Mouse (Mus musculus): ENCODE data around the gene Nfatc2ip.
"Not testable (repeated sequence)": the region's sequence is repeated elsewhere in the genome, so short reads cannot be mapped to it uniquely, and the experiment has no call there.

Nfatc2ip gene

GRCm38 (mm10) chr7:126408686-126409085, 12.1 kb upstream of the Nfatc2ip start:
- DNase-seq (ENCODE audit: low spot score) = no peak

DNA sequence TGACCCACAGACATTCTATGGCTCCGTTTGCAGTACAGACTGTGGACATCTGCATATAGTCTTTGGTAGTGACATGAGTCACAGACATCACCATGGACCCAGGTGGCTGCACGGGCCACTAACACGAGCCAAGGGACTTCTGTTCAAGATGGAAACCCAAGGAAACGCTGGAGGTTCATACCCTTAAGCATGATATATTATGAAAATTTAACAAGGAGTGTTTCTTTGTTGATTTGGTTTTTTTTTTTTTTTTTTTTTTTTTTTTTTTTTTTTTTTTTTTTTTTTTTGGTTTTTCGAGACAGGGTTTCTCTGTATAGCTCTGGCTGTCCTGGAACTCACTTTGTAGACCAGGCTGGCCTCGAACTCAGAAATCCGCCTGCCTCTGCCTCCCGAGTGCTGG, 6.0 kb upstream of the Nfatc2ip start:
- DNase-seq (ENCODE audit: low spot score) = not testable (repeated sequence)

DNA sequence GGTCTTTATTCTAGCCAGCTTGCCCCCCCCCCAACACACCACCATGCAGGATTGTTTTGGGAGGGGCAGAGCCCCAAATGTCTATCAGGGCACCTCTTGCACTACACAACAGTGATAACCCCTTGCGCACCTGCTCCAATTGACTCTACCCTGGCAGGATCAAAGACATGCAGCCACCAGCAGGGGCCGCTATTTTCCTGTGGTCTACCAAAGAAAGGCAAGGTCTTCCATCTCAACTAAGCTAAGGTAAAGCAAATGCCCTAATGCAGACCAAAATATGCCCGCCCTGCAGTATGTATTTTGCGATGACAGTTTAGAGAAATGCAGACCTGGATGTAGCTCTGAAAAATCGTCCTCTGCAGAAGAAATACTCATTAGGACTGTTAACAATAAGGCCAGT, 3.0 kb upstream of the Nfatc2ip start:
- peak; percentile 70 for DNase-seq (ENCODE audit: low spot score)

DNA sequence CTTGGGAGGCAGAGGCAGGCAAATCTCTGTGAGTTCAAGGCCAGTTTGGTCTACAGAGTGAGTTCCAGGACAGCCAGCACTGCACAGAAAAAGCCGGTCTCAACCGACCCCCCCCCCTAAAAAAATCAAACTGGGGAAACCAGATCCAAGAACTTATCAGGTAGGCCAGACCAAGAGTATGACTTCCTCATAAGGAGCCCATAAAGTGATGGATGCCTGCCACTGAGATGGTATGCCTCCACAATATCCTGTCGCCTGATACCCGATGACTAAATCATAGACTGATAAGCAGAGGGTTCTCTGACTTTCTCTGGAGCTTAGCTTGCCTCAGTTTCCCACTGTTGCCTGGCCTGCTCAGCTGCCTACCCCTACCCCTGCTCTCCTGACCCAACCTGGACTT, 1.3 kb upstream of the Nfatc2ip start:
- DNase-seq (ENCODE audit: low spot score) = no peak

GRCm38 (mm10) chr7:126397221-126397620, 684 bp upstream of the Nfatc2ip start:
- DNase-seq (ENCODE audit: low spot score) = no peak

DNA sequence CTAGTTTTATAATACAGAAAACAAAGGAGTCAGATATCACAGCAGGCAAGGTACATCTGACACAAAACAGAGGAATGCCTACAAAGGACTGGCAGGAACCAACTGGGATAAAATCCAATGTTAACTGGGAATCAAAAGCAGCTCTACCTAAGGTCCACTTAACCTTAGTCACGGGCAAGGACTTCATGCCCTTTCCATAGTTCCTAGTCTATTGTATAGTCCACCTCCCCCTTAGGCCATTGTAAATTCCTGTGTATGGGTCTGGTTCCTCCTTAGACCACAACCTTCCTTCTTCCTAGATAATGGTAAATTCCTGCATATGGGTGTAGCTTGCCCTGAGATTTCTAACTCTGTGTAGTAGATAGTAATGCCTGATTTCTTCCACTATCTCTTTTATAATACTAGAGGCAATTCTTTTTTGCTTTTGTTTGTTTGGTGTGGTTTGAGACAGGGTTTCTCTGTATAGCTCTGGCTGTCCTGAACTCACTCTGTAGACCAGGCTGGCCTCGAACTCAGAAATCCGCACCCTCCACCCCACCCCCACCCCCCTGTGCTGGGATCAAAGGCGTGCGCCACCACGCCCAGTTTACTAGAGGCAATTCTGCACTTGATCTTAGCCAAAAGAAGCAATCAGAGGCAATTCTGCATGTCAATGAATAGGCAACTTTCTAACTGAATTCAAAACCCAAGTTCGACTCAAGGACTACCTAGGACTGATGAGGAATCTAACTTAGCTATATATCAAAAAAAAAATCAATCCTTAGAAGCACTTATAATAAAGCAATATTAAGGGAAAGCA, 4.3 kb downstream of the Nfatc2ip start:
- DNase-seq (ENCODE audit: low spot score) = not testable (repeated sequence)

DNA sequence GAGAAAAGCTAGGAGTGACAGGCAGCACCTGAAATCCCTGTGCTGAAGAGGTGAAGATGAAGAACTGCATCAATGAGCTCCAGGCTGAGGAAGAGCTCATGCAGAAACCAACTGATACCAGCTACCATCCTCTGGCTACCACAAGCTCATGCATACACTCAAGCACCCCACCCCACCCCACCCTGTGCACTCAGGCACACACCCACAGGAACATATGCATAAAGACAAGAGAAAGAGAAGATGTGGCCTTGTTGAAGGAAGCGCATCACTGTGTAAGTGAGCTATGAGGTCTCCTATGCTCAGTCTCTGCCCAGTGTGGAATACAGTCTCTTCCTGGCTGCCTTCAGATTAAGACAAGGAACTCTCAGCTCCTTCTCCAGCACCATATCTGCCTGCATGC, 8.4 kb downstream of the Nfatc2ip start:
- no peak for DNase-seq (ENCODE audit: low spot score)

DNA sequence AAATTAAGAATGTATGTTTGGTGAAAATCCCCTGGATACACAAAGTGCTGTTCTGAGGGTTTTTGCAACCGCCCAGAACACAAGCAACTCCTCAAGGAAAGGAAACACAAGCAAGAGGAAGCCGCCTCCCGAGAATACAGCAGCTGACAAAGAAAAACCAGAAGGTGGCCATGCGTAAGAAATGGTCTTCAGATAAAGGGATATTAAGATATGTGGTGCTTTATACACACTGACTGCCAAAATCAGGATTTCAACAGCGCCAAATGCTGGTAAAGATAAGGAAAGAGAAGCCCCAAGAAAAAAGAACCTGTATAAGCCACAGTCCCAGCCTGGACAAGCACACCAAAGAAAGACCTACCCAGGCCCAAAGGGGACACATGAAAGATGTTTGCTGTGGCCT, 13.0 kb downstream of the Nfatc2ip start:
- DNase-seq (ENCODE audit: low spot score) = no peak

DNA sequence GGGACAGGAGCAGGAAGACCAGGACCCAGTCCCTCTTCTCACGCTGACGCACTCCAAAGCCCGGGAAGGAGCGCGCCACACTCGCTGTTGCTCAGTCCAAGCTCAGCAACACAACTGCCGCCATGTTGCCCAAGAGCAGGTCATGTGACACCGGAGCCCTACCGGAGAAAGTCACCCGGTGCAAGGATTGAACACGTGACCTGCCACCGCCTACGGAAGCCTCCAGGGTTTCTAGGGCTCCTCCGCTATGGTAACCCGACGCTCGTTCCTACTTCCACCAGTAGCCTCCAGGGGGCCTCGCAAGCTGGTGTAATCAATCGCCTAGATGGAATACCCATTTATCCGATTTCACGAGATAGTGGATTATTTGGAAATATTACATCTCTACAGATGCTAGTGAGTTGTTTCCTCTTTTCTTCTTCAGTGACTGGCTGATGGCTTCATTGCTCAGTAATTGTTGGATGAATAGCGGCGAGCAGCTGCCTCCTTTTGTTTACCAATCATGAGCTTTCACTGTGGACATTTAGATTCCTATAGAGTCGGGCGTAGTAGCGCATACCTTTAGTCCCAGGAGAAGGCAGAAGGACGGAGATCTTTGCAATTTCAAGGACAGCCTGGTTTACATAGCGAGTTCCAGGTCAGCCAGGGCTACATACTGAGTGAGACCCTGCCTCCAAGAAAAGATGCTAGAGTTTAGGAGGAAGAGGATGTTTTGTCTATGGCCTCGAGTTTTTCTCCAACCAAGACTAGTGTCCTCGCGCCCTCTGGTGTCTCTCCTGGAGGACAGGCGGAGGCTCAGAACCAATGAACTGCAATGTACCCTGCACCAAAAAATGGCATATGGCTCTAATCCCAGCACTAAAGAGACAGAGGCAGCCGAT, 19.0 kb downstream of the Nfatc2ip start, which contains the start of gene Spns1:
Gene Spns1, minus strand, starts transcription at position 173 of the 881 bp plus-strand sequence.
- peak; percentile 85 for DNase-seq (ENCODE audit: low spot score)

DNA sequence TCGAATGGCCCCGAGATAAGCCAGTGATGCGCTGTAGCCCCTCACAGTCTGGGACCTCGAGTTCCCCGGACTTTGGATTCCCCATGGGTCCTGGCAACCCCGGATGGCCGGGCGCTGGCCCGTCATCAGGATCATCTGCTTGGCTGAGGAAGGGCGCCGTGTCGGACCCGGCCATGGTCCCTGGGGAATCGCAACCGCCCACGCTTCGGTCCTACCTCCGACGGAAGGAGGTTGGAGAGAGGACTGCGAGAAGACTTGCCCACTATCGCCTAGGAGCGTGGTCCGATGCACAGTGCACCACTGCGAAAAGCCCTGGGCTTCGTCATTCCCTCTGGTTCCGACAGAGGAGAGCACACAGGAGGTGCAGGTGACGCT, 19.6 kb downstream of the Nfatc2ip start:
- DNase-seq (ENCODE audit: low spot score) = no peak

DNA sequence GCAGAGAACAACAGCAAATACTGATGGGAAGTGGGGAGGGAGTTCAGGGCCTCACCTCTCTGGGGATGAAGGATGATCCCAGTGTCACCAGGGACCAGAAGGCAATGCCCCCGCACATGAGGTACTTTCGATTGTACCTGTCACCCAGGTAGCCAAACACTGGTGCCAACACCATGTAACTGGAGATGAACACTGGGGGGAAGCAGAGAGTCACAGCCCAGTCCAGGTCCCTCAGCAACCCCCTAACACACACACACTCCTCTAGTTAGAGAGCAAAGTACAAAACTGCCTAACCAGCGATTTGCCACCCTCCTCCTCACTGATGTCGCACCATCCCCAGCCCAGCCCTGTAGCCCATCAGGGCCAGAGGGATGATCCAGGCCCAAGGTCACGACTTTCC, 21.5 kb downstream of the Nfatc2ip start:
- DNase-seq (ENCODE audit: low spot score) = no peak

DNA sequence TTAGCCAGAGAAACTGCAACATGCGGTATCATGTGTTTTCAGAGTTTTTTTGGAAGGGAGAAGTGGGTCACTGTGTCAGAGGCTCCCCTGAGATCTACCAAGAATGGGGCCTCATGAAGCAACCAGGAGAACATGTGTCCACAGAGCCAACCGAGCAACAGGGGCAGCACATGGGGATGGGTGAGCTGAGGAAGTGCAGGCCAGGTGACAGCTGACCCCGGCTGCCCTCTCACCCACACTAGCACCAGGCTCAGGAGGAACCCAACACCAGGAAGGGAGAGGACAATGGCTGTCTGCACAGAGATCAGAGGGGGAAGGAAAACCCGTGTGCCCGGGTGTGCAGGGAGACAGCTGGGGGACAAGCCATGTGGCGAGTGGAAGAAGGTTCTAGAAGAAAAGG, 22.0 kb downstream of the Nfatc2ip start:
- no peak for DNase-seq (ENCODE audit: low spot score)

GRCm38 (mm10) chr7:126373007-126373406, 23.5 kb downstream of the Nfatc2ip start:
- no peak for DNase-seq (ENCODE audit: low spot score)

DNA sequence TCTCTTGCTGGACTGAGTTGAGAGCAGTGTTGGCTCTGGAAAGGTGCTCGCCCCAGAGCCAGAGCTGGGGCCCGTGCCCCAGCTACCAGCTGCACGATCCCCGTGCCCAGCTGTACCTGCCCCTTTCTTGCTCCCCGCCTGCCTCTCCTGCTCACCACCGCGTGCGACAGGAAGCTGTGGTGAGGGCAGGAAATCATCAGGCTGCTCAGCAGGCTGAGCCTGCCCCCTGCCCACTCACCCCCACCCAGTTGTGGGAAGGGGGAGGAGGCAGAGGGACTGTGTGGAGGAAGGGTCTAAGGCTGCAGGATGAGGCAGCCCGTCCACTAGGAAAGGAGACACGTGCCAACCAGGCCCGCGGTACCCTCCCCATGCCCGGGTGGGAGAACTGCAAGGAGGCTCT, 27.1 kb downstream of the Nfatc2ip start, which contains the start of gene Lat:
Gene Lat, minus strand, starts transcription at position 178 of the 400 bp plus-strand sequence.
- DNase-seq (ENCODE audit: low spot score) = peak; percentile 37

DNA sequence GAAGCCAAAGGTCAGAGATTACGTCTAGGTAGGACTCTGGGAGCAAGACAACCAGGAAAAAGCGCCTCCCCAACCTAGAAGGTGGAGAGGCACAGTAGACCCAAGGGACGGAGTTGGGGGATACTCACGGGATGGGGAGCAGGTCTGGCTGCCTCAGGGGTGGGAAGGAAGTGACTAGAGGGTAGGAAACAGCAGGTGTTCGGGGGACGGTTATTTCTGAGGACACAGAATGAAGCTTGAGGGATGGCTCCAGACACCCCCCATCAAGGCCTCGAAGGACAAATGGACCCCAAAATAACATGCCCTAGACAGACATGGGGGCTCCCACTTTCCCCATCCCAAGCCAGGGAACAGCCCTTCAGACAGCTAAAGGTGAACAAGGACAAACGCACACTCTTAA, 28.2 kb downstream of the Nfatc2ip start:
- no peak for DNase-seq (ENCODE audit: low spot score)

DNA sequence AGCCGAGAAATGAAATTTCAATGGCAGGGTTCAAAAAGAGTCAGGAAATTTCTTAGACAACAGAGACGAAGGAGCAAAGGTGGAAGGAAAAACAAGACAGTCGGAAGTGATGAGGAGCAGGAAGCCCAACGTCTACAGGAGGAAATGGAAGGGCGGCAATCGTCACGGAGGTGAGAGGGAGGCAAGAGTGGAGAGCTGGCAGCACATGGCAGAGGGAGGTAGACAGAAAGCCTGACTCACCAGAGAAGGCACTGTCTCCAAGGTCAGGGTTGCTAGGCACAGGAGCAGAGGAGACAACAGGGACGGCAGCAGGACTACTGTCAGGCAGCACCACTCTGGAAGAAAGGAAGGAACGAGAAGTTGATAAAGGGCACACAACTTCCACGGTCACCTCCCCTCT, 28.9 kb downstream of the Nfatc2ip start:
- DNase-seq (ENCODE audit: low spot score) = no peak

DNA sequence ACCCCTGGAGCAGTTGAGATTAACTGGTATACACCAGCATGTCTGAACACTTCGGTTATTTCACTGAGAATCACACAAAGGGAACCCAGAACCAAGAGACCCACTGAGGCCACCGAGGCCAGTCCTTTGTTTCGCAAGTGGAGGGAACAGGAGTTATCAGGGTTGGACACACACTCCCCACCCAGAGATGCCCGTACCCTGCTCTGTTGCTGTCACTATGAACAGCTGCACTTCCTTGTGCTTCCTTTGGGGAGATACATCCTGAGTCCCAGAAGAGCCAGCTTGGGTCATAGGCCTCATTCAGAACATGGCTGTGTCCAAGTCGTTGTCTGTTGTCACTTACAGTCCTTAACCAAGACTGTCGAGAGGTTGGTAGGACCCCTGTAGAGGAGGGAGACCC, 33.5 kb downstream of the Nfatc2ip start:
- DNase-seq (ENCODE audit: low spot score) = no peak

GRCm38 (mm10) chr7:126359049-126359448, 37.5 kb downstream of the Nfatc2ip start:
- no peak for DNase-seq (ENCODE audit: low spot score)

- no peak for DNase-seq (ENCODE audit: low spot score)
Observed at GRCm38 (mm10) chr7:126358413-126358812, 38.1 kb downstream of the Nfatc2ip start.

- no peak for DNase-seq (ENCODE audit: low spot score)
Observed at GRCm38 (mm10) chr7:126357838-126358237, 38.7 kb downstream of the Nfatc2ip start.

DNA sequence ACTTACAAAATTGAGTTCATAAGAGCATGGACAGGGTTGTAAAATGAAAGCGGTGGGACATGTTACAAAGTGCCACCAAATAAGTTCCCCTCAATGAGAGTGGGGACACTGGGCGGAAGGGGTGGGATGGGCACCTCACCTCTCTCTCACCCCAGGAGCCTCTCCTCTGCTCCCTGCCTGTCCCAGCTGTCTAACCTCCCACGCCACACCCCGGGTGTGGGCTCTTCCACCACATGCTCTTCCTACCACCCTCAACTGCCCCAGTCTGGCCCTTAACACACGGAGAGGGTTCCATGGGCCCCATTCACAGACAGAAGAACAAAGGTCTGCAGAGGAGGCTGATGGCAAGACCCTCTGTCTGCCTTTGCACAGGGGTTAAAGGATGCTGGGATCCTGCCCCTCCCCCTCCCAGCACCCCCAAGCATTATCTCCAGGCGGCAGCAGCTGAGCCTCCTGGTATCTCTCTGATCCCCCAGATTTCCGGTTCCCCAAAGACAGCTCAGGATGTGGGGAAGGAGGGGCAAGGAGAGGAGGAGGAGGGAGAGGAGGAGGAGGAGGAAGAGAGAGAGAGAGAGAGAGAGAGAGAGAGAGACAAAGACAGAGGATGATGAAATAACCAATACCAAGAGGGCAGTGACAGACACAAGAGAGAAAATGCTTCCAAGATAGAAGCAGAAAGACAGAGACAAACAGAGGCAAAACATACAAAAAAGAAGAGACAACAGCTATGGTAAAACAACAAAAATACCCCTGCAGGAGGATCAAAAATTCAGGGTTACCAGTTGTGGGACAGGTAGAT, 39.5 kb downstream of the Nfatc2ip start:
- no peak for DNase-seq (ENCODE audit: low spot score)

Data from spleen, adult 12 weeks (tissue).